Mouse (Mus musculus): ENCODE results near the gene Nfatc3. TPM values are rescaled to one million over a fixed set of nuclear protein-coding genes. Genes with fewer than 3 reads are reported as not detected.

Nfatc3 gene
- total RNA-seq, 2 experiments from 2014 or later, result 24.9 to 28.7 TPM

DNA sequence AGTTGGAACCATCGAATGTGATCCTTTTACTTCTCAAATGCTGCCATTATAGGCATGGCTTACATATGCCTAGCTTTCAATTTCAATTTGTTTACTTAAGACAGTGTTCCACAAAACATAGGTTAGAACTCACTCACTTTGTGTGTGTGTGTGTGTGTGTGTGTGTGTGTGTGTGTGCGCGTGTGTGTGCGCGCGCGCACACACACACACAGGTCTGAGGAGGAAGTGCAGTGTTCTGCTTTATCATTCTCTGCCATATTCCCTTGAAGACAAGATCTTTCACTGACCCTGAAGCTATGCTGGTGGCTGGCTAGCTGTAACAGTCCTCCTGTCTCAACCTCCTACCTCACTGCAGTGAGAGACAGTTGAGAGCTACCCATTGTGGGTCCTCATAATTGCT lies 4.4 kb downstream of the Nfatc3 start:
- no peak for DNase-seq
- Histone ChIP-seq H3K4me3 (no peak overlapping the region), H3K27ac (no peak overlapping the region)
- TF ChIP-seq CTCF (IDR thresholded peaks at IDR 0.05), result no peak
- intact Hi-C loops (cut with DNase I), result no loop called here

- H3K27ac ChIP-seq, result no peak overlapping the region
- H3K4me3 ChIP-seq, result no peak overlapping the region
- no peak for TF ChIP-seq CTCF (IDR thresholded peaks at IDR 0.05)
- DNase-seq, result no peak
- intact Hi-C loops (cut with DNase I), result no loop called here
Observed at GRCm38 (mm10) chr8:106066721-106067120, 8.1 kb downstream of the Nfatc3 start.

DNA sequence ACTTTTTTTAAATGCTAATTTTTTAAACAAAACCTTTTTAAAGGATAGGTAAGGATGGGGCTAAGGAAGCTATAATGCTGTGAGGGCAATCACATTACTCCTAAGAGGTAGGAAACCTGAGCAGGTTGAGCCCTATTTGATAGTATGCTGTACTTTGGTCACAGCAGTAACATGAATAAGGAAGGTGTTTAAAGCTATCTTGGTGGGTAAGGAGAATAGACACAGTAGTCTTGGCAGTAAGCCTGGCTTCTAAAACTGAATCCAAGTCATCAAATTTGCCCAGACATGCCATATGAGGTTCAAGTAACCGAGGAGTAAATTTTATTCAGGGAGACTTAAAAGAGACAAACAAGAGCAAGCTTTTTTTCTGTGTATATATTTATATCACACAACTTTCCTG lies 10.9 kb downstream of the Nfatc3 start:
- intact Hi-C loops (cut with DNase I), result no loop called here
- no peak for TF ChIP-seq CTCF (IDR thresholded peaks at IDR 0.05)
- peak overlapping the region; percentile 57 for H3K27ac ChIP-seq

DNA sequence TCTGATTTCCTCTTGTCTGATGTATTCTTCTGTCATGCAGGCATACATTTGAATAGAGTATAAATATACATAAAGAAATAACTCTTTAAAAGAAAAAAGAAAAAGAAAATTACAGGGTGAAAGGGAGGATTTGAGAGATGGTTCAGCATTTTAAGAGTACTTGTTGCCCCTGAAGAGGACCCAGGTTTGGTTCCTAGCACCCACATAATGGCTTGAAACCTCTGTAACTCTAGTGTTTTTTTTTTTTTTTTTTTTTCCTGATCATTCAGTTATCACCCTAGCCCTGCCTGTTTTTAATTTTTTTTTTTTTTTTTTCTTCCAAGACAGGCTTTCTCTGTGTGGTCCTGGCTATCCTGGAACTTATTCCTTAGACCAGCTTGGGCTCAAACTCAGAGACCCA lies 13.5 kb downstream of the Nfatc3 start:
- TF ChIP-seq CTCF (IDR thresholded peaks at IDR 0.05), result no peak
- no peak for DNase-seq
- intact Hi-C loops (cut with DNase I), result no loop called here
- no peak overlapping the region for H3K27ac ChIP-seq
- H3K4me3 ChIP-seq, result no peak overlapping the region

More for the DNA sequence above, 10.9 kb downstream of the Nfatc3 start:
- DNase-seq, result no peak
- no peak overlapping the region for H3K4me3 ChIP-seq

DNA sequence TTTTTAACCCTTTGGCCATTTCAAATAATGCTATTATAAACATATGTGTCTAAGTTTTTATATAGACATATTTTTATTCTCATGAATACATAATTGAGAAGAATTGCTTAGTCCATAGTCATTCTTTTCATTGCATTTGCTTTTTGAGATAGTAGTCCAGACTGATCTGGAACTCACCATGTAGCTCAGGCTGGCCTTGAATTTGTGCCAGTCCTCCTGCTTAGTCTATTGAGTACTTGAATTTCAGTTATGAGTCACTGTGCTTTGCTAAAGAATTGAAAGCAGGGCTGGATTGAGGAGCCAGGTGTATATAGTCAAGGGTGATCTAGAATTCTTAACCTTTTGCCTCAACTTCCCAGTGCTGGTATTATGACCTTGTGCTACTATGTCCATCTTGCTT lies 15.6 kb downstream of the Nfatc3 start:
- H3K4me3 ChIP-seq, result no peak overlapping the region
- intact Hi-C loops (cut with DNase I), result no loop called here
- DNase-seq, result no peak
- TF ChIP-seq CTCF (IDR thresholded peaks at IDR 0.05), result no peak
- peak overlapping the region; percentile 60; the same call in 1 of the 2 replicates for H3K27ac ChIP-seq

- intact Hi-C loops (cut with DNase I), result no loop called here
- no peak for TF ChIP-seq CTCF (IDR thresholded peaks at IDR 0.05)
- DNase-seq, result no peak
- Histone ChIP-seq H3K4me3 (no peak overlapping the region), H3K27ac (peak overlapping the region; percentile 60)
Observed at GRCm38 (mm10) chr8:106074659-106075058, 16.0 kb downstream of the Nfatc3 start.

- peak; percentile 55 for TF ChIP-seq CTCF (IDR thresholded peaks at IDR 0.05)
- peak; percentile 39 for DNase-seq
- Histone ChIP-seq H3K27ac (peak overlapping the region; percentile 60; the same call in 1 of the 2 replicates), H3K4me3 (no peak overlapping the region)
- intact Hi-C loops (cut with DNase I), result no loop called here
Observed at GRCm38 (mm10) chr8:106075161-106075862, 16.7 kb downstream of the Nfatc3 start.

- DNase-seq, result no peak
- intact Hi-C loops (cut with DNase I), result no loop called here
- H3K27ac ChIP-seq, result peak overlapping the region; percentile 60; the same call in 1 of the 2 replicates
- no peak for TF ChIP-seq CTCF (IDR thresholded peaks at IDR 0.05)
- no peak overlapping the region for H3K4me3 ChIP-seq
Observed at GRCm38 (mm10) chr8:106075863-106076174, 17.2 kb downstream of the Nfatc3 start.

DNA sequence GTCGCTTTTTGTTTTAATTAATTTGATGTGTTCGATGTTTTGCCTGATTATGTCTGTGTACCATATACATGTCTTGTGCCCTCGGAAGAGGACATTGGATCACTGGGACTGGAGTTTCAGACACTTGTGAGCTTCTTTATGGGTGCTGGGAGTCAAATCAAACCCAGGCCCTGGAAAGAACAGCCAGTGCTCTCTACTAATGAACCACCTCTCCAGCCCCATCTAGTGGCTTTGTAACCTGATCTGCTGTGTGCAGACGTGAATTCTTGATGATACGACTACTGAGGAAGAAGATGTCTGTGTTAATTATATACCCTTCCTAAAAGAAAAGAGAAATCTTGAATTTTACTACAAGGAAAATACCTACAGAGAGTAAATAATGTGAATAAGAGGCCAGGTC lies 18.0 kb downstream of the Nfatc3 start:
- H3K4me3 ChIP-seq, result no peak overlapping the region
- peak; percentile 40 for DNase-seq
- peak; percentile 62 for TF ChIP-seq CTCF (IDR thresholded peaks at IDR 0.05)
- intact Hi-C loops (cut with DNase I), result no loop called here
- H3K27ac ChIP-seq, result no peak overlapping the region

DNA sequence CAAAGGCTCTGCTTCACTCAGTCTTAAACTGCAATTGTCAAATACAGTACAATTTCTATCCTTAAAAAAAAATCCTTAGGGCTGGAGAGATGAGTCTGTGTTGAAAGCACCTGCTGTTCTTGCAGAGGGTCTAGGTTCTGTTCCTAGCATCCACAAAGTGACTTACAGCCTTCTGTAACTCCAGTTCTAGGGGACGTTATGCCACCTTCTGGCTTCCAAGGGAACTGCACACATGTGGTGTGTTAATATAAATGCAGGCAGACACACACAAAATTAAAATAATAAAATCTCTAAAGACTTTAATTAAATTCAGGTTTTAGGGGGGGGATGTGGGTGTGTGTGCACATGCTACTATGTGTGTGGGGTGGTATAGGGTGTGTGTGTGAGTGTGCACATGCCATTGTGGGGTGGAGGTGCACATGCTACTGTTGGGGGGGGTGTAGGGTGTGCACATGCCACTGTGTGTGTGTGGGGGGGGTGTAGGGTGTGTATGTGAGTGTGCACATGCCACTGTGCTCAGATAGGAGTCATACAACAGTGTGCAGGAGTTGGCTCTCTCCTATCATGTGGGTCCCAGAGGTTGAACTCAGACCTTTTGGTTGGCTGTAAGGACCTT lies 18.9 kb downstream of the Nfatc3 start:
- Histone ChIP-seq H3K27ac (no peak overlapping the region), H3K4me3 (no peak overlapping the region)
- DNase-seq, result no peak
- peak; percentile 25; the same call in 1 of the 2 replicates for TF ChIP-seq CTCF (IDR thresholded peaks at IDR 0.05)
- intact Hi-C loops (cut with DNase I), result no loop called here

GRCm38 (mm10) chr8:106102321-106102720 lies 43.7 kb downstream of the Nfatc3 start:
- no peak overlapping the region for H3K27ac ChIP-seq
- no peak for DNase-seq
- intact Hi-C loops (cut with DNase I), result no loop called here
- no peak overlapping the region for H3K4me3 ChIP-seq
- TF ChIP-seq CTCF (IDR thresholded peaks at IDR 0.05), result no peak

DNA sequence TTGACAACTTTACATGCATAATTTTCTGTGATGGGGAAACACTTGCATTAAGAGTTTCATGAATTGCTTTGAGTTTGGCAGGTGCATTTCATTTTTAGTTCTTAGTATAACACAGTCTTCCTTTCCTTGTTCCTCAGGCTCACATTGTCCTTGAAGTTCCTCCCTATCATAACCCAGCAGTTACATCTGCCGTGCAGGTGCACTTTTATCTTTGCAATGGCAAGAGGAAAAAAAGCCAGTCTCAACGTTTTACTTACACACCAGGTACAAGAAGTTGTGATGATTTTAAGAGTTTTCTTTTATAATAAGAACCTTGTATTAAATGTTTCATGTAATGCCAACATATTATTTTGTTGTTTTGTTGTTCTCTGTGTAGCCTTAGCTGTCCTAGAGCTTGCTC lies 45.2 kb downstream of the Nfatc3 start:
- DNase-seq, result no peak
- no peak for TF ChIP-seq CTCF (IDR thresholded peaks at IDR 0.05)
- intact Hi-C loops (cut with DNase I), result no loop called here
- H3K27ac ChIP-seq, result no peak overlapping the region
- no peak overlapping the region for H3K4me3 ChIP-seq

DNA sequence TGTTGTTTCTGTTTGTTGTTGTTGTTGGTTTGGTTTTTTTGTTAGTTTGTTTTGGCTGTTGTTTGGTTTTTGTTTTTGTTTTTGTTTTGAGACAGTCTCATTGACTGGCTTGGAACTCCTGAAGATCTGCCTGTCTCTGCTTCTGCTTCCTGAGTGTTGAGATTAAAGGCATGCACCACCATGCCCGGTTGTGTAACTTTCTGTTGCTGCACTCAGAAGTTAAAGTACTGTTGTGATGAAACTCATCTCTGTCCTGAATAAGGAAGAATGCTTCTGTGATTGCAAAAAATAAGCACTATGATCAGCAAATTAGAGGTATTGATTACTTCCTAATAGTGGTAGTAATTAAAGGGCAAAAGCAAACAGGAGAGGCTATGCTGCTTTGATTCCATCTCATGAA lies 47.6 kb downstream of the Nfatc3 start:
- intact Hi-C loops (cut with DNase I), result no loop called here
- no peak for DNase-seq
- Histone ChIP-seq H3K27ac (no peak overlapping the region), H3K4me3 (no peak overlapping the region)
- TF ChIP-seq CTCF (IDR thresholded peaks at IDR 0.05), result no peak

- Histone ChIP-seq H3K4me3 (no peak overlapping the region), H3K27ac (no peak overlapping the region)
- intact Hi-C loops (cut with DNase I), result no loop called here
- no peak for TF ChIP-seq CTCF (IDR thresholded peaks at IDR 0.05)
- DNase-seq, result peak; percentile 43
Observed at GRCm38 (mm10) chr8:106108080-106108479, 49.4 kb downstream of the Nfatc3 start.

Data from gastrocnemius, adult 2 months (tissue).